In genomic region chr2:181386663-181387210, GRCm38 (mm10) we compare ENCODE assay signal across 11 mouse cellular contexts.
"Had no signal": no experiment of that assay in that cellular context is flagged by ENCODE, and none has a peak within 500 bp of the region (broad histone marks: within the 10 kb centered on the region; RNA-seq: fewer than 3 reads in every experiment).

No protein-coding gene starts in this region.

- H3K9me3 ChIP-seq: kidney, embryonic 15.5 days; liver, embryonic 13.5 days; midbrain, embryonic 12.5 days had no signal

- H3K4me3 ChIP-seq: kidney, embryonic 15.5 days; left cerebral cortex, adult 2 months; liver, embryonic 13.5 days; midbrain, embryonic 12.5 days had no signal

- H3K27ac ChIP-seq: kidney, embryonic 15.5 days; liver, embryonic 13.5 days; midbrain, embryonic 12.5 days; stomach, postnatal 0 days had no signal

- ATAC-seq: midbrain, embryonic 16.5 days had no signal

- H3K4me2 ChIP-seq: kidney, embryonic 15.5 days; liver, embryonic 13.5 days; lung, embryonic 14.5 days; midbrain, embryonic 12.5 days had no signal

- H3K4me1 ChIP-seq: kidney, embryonic 15.5 days; liver, embryonic 13.5 days; midbrain, embryonic 12.5 days had no signal

- H3K9ac ChIP-seq: kidney, embryonic 15.5 days; liver, embryonic 13.5 days; lung, embryonic 14.5 days; midbrain, embryonic 12.5 days had no signal

- DNase-seq: liver, embryonic 13.5 days; lung, embryonic 14.5 days; lung, postnatal 4 days; thymus, adult 2 months; thymus, postnatal 14 days; thymus, postnatal 4 days had no signal

- H3K27me3 ChIP-seq: kidney, embryonic 15.5 days; liver, embryonic 13.5 days; midbrain, embryonic 12.5 days had no signal
